Mouse (Mus musculus) T-helper 1 cell (primary cell): ENCODE results near the gene Olfr1270.
"Not testable (repeated sequence)": the region's sequence is repeated elsewhere in the genome, so short reads cannot be mapped to it uniquely, and the experiment has no call there.

Experiments used
- in situ Hi-C: fragments of 300-600 bp; cut with MboI, MseI; formaldehyde crosslinking; loops from one replicate; pipeline ENCODE4 v1.15.1; 2025; ENCODE audit warnings: high pct_unique_total_duplicates

Olfr1270 gene

DNA sequence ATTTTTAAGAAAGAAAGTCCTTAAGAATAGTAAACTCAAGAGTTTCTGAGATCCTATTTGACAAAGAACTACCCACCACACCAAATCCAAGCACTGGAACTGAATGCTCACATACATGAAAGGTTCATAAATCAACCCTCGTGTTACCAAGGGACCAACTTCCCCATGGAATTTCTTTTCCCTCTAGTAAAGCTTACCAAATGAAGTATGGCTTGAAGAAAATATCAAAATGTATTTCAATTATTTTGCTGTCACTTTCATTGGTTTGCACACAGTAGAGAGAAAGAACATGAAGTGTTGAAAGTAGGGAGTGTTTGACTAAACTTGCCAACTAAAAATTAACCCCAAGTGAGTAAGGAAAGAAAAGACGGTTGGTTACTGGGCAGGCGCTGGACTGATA, at the start of gene Olfr1270:
Olfr1270 (minus strand) TSS at position 101 of the 400 bp plus-strand sequence.
- in situ Hi-C loops: no loop called here

DNA sequence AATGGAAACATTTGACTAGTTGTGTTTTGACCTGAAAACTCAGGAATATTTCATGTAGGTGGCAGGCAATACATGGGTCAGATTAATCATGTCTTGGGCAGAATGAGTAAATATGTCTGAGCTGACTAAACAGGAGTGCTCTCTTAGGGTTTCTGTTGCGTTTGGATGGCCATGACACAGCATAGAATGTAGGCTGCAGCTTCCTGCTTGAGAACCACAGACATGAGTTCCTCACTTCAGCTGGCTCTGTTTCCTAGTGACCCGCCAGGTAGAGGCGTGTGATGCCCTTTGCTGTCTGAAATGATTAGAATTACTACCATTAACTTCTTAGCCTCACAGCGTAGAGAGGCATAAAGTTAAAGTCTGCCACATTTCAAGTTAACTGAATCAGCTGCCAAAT, 46.7 kb upstream of the Olfr1270 start:
- in situ Hi-C loops: loop anchor here (10.0 kb wide), 1 partner anchor 1845 kb away; no protein-coding TSS in a partner anchor

DNA sequence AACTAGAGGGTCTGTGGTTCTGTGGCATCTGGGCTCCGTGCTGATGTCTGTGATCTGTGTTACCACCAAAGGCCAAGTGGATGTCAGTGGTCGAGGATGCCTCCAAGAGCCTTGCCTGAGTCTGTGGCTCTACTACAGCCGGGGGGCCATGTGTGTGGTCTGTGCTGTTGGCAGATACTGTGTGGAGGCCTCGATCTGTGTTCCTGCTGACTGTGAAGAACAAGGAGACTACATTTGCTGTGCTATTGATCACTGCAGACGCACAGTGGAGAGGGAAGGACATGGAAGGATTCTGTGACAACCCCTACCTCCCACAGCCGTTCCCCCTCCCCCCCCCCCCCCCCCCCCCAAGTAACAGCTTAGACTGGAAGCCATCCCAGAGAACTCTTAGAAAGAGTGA, 42.4 kb upstream of the Olfr1270 start:
- in situ Hi-C loops: not testable (repeated sequence)

- in situ Hi-C loops: loop anchor here (5.0 kb wide), 1 partner anchor 238 kb away; no protein-coding TSS in a partner anchor
Observed at GRCm38 (mm10) chr2:90194750-90195149, 41.9 kb upstream of the Olfr1270 start.

GRCm38 (mm10) chr2:90187082-90187481, 34.2 kb upstream of the Olfr1270 start:
- in situ Hi-C loops: not testable (repeated sequence)

- in situ Hi-C loops: not testable (repeated sequence)
Observed at GRCm38 (mm10) chr2:90186082-90186481, 33.2 kb upstream of the Olfr1270 start.

GRCm38 (mm10) chr2:90153916-90154315, 1.0 kb upstream of the Olfr1270 start:
- in situ Hi-C loops: no loop called here

DNA sequence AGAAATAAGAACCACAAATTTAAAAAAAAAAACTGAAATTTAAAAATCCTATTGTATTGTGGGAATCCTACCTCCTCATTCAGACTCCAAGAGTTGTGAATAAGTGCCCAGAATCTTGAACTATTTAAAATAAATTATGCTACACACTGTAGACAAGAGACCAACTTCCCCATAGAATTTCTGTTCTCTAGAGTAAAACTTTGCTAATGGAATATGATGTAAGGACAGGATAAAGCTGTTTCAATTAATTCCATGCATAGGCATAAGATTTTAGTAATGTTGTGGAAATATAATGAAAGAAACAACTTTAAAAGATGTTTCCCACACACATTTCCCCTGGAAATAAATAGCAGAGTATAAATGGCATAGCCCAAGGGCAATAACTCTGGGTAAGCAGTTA, 10.7 kb downstream of the Olfr1270 start, which contains the start of gene Olfr32:
Olfr32 (minus strand) TSS at position 101 of the 400 bp plus-strand sequence.
- in situ Hi-C loops: no loop called here

- in situ Hi-C loops: no loop called here
Observed at GRCm38 (mm10) chr2:90121312-90121711, 31.6 kb downstream of the Olfr1270 start, which contains the start of gene Olfr1269. Olfr1269 (minus strand) TSS chr2:90121412.
